Mouse (Mus musculus) embryo, embryonic 10.5 days (tissue): ENCODE results near the gene Cpne4.

ENCODE experiments used
- DNase-seq: peaks from one replicate; pipeline ENCODE4 v3.0.0-alpha.2; 2015; ENCODE audit warnings: low spot score

Gene Cpne4

DNA sequence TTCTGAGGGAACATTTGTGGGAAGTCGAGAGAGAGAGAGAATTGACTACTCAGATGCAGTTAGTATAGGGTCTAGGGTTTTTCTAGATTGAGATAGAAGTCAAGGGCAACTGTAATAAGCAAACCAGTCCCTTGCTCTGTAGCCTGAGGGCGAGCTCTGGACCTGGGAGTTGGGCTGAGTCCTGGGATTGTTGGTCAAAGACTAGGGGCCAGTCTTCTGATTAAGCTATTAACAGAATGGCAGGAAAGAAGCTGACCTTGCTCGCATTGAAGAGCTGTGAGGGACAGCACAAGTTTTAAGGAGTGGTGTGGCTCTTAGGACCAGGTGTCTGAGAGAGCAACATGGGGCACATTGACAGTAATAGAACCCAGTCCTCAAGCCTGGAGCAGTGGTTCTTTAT, 140.0 kb downstream of the Cpne4 start:
- DNase-seq = no peak

DNA sequence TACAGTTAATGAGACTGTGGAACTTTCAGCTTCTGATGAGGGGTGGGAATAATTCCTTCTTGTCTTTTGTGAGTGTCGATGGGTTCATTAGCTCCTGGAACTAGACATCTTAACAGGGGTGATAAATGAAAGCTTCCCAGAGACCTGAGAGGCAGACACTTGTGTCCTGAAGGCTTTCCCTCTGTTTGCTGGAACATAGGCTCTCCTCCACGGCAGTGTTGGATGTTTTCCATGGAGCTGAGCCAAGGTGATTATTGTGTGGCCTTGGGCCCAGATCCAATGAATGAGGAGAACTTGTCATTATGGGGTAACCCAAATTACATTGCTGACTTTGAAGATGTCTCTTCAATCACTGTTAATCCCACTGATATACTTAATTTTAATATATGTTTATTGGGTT, 146.1 kb downstream of the Cpne4 start:
- no peak for DNase-seq

- no peak for DNase-seq
These were observed 163.7 kb downstream of the Cpne4 start for GRCm38 (mm10) chr9:104710831-104711230.

DNA sequence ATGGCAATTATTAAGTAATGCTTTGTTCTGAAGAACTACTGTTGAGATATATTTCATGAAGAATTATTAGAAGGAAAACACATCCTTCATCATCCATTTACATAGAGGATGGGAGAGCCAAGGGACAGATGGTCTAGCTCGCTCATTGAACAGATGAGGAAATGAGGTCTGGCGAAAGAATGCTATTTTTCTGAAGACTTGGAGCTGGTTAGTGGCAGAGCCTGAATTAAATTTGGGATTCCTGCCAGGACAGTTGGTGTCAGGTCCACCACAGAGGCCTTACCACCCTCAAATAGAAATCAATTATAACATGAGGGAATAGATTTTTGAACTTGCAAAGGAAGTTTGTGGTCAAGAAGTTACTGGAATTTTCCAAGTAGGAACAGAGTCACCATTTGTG, 178.2 kb downstream of the Cpne4 start:
- DNase-seq = no peak

DNA sequence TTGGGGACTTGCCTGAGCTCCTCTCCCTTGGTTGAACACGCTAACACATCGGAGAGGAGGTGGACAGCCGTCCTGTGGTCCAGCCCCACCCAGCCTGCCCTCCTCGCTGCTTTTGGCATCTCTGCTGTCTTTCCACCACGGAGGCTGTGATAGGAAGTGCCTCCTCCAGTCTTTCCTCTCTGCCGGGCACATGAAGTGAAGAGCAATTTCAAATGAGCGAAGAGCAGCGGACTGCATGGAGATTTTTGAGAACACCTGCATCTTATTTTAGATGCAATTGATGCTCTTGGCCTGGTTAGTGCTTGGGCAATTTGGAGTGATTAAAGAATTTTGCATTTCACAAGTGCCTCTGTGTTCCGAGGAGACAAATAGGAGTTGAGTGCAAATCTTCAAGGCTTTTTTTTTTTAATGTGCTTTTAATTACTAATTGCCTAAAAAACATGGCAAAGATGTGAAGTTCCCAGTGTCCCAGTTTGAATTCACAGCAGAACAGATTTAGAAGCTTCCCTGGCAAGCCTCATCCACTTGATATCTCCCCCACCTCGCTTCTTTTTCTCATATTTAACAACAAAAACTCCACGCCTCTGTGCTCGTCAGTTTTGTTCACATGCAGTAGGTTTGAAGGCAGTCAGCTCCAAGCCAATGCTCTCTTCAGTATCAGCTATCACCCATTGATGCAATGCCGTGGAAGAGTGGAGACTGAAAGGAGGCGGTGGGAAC, 195.7 kb downstream of the Cpne4 start:
- no peak for DNase-seq

GRCm38 (mm10) chr9:104755519-104755918, 208.4 kb downstream of the Cpne4 start:
- no peak for DNase-seq

GRCm38 (mm10) chr9:104760031-104760430, 212.9 kb downstream of the Cpne4 start:
- DNase-seq = no peak

GRCm38 (mm10) chr9:104776198-104776815, 229.2 kb downstream of the Cpne4 start:
- DNase-seq = no peak

DNA sequence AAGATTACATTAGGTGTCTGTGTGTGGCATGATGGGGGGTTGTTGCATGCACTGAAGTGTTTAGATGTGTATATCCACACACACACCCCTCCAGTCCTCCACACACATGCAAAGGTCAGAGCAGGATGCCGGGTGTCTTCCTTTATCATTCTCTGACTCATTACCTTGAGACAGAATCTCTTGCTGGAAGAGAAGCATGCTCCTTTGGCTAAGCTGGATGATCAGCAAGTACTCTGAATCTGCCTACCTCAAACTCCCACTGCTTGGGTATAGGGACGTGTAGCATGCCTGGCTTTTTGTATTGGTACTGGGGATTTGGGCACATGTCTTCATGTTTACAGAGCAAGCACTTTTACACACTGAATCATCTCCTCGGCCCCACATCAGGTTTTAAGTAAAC, 230.0 kb downstream of the Cpne4 start:
- DNase-seq = no peak

DNA sequence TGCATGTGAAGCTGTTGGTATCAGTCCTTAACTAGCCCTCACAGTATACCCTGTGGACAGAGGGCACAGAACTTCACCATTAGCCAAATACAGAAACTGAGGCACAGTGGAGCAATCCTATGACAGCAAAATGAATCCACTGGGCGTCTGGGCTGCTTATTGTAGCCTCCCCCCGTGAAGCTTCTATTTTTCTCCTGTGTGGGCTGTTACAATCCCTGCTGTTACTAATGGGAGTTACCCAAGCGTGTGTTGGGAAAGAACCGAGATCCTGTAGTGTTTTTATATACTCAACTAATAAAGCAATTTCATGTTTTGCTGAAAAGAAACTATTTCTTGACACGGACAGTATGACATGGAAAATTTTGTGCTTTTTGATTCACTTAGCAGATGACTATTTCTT, 230.7 kb downstream of the Cpne4 start:
- DNase-seq = no peak

GRCm38 (mm10) chr9:104796601-104797000, 249.5 kb downstream of the Cpne4 start:
- peak; percentile 3 for DNase-seq

GRCm38 (mm10) chr9:104804776-104805175, 257.7 kb downstream of the Cpne4 start:
- DNase-seq = no peak

DNA sequence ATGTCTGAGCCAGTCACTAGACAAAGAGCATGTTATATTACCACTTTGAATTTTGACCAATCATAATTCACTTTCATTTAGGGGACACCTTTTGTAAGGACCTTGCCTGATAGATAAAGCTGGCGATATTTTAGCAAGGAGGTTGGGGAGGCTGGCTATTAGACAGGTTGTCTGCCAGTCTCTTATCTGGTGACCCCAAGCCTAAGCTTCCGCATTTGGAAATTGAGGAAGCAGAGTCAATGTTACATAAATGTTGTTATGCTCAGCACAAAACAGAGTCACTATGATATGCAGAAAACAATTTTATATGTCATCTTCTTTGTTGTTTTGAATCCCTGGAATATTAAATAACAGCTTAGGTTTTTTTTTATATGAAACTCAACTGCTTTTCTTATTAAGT, 267.6 kb downstream of the Cpne4 start:
- DNase-seq = no peak

- DNase-seq = no peak
These were observed 281.6 kb downstream of the Cpne4 start for GRCm38 (mm10) chr9:104828646-104829045.

DNA sequence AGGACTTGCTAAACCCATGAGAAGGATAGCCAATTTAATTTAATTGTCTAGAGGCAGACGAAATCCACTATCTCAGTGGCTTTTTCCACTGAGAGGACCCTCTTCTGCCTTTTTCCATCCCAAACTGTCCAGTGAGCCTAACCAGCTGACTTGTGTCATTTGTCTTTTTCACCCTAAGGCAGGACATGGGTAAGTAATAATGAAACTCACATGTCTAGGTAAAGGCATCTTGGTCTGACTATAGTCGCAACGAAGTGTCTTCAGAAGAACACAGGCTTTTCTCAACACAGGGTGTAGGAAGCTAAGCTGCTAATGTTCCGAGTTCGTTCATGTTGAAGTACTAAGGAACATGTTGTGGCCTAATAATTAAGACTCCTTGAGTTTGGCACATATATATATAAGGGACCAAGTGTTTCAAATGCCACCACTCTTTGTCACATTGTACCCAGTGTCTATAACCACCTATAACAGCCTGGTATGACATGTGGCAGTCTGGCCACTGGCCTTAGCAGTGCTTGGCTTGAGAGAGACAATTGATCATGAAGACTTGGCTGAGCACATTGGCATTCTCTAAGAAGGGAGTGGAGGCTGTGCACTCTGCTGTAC, 286.0 kb downstream of the Cpne4 start:
- no peak for DNase-seq

GRCm38 (mm10) chr9:104837931-104838330, 290.8 kb downstream of the Cpne4 start:
- peak; percentile 63 for DNase-seq

DNA sequence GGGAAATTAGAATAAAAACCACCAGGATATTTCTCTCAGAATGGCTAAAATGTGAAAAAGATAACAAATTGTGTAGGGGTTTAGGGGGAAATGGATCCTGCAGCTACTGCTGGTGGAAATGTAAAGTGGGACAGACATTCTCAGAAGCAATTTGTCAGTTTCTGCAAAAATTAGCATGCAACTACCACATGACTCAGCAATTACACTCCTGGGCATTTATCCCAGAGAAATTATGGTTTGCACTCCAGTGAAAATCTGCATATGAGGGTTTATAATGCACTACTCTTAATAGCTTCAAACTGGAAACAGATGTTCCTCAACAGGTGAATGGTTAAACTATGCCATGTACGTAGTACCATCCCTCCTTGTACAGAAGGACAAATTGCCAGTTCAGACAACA, 294.2 kb downstream of the Cpne4 start:
- DNase-seq = no peak

DNA sequence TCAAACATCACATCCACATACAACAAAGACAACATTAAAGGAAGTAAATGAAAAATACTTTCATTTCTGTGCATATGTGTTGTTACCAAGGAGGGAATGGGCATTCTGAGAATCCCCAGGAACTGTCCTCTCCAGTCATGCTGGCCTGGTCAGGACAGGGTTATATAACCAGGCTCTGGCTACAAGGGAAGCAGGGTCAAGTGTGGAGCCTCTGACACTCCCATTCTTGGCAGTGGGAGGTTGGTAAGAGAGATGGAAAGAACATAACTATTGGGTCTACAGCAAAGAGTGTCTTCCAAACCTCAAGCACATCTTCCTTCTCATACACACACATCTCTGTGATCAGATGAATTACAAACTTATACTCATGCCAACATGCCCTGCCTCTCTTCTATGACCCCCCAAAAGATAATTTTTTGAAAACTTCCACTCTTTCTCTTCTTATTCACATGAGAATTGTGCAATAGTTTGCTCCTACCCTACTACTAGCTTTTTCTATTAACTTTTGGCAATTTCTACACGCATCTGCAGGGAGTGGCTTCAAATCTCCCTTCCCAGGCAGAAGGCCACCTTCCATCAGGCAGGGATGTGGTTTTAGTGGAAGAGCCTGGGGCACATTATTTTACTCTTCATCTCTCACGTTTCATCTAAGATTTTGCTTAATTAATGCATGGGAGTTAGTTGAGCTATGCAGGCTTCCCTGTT, 298.3 kb downstream of the Cpne4 start:
- DNase-seq = no peak

DNA sequence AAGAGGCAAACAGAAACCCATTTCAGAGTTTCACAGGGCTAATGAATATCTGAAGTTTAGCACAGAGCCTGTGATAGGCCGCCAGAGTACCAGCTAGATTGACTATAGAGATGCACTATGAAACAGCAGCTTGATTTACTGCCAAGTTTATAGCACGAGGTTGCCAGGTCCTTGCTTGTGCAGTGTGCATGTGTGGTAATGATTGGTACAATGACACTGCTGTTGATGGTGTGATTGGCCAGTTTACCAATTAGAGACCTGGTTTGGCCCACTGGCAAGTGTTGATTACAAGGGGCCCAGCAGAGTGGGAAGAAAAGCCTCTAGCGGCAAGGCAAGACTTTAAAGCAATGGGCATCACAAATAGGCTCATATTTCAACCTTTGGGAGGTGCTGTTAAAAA, 306.6 kb downstream of the Cpne4 start:
- DNase-seq = no peak

DNA sequence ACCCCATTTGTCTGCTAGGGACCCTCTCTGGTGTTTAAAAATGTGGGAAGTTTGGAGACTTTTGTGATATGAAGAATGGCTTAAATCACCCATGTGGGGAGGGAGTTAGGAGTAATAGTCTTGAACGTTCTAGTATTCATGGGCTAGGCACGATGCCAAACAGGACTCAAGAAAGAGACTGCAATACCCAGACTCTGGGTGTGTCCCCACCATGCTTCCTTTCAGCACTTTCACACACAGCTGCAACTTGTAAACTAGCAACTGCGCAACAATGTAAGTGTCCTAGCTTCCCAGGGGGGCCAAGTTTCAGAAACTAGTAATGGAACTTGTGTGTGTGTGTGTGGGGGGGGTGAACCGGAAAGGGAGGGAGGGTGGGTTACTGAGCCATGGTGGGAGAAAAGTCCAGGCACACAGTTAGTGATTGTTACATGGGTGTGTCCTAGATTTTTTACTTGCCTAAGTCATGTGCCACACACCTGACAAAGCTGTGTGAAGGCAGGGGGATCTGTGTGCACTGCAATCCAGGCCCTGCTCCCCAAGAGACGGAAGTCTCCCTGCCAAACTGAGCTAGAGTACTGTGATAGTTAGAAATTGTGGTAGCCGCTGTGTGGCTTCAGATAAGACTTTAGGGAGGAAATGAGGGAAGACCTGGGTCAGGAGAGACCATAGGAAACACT, 307.3 kb downstream of the Cpne4 start:
- no peak for DNase-seq

DNA sequence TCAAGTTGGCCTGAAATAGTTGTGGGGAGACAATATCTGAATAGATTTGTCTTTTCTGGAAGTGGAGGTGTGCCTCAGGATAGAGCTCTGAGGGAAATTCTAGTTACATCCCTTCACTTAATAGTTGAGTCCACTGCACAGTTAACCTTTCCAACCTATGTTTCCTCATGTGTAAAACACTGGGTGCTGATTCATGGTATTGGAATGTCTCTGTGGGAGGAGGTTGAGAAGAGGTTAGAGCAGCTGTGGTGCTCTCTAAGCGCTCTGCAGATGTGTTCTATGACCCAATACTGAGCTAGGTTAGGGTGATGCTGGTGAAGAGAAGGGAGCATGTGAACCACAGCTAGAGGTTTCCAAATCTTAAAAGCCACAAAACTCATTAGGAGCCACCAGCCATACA, 318.7 kb downstream of the Cpne4 start:
- DNase-seq = no peak

DNA sequence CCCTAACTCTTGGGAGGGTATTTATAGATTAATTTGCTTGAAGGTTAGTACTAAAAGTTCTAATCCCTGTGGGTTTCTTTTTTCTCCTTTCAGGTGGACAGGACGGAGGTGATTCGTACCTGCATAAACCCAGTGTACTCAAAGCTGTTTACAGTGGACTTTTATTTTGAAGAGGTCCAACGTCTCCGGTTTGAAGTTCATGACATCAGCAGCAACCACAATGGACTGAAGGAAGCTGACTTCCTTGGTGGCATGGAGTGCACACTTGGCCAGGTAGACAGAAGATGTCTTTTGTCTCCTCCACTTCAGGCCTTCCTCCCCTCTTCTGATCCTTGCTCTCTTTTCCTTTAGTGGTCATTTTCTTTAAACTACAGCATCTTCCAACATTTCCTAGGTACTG, 325.5 kb downstream of the Cpne4 start:
- no peak for DNase-seq
